Mouse (Mus musculus) urinary bladder, adult 2 months (tissue): Measurements from ENCODE around the gene Trim2. TPM values are rescaled to one million over a fixed set of nuclear protein-coding genes. Genes with fewer than 3 reads are reported as not detected.

Source experiments
- DNase-seq: peaks from one replicate; pipeline ENCODE4 v3.0.0; 2022; ENCODE audit warnings: low spot score
- polyA plus RNA-seq: library from polyadenylated mRNA; depleted of rRNA; stranded (reverse); fragments of >200 nt; gene quantifications from 2 replicates; pipeline ENCODE4 v1.2.3, GENCODE M21; 2012; rRNA removed

Trim2 gene
- polyA plus RNA-seq, 1 experiment = 6.6 TPM

- no peak for DNase-seq
Observed at GRCm38 (mm10) chr3:84136509-84136908, 170.2 kb downstream of the Trim2 start.

DNA sequence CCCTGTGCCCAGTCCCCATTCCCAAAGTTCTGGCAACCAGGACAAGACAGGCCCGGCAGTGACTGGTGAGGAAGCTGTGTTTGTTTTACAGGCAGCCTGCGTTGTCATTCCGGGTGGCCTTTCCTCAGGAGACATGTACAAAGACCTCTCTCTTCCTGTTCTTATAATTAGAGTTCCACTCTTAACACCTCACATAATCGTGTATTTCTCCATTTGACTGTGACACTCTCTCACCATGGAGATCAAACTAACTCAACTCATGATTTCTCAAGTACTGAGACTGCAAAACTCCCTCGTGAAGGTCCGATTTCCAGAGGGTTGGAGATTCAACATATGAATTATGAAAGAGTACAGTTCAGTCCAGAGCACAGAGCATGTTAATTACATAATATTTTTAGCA, 170.7 kb downstream of the Trim2 start:
- DNase-seq = no peak

GRCm38 (mm10) chr3:84135387-84135786, 171.3 kb downstream of the Trim2 start:
- DNase-seq = no peak

DNA sequence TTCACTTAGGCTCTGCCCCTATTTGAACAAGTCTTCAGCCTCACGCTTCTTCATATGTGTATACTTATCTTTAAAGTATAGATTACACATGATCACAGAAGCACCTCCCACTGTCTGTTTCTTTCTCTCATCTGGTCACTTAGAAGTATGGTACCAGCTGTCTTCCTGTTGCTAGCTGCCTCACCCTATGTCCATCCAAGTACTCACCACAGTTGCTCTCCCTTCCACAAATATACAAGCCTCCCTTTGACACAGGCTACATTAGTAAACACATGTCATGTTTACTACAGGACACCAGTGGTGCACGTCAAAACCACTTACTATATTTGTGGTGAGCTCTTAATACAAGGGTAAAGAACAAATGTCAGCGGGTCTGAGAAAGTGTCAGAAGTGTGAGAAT, 175.3 kb downstream of the Trim2 start:
- DNase-seq = no peak

DNA sequence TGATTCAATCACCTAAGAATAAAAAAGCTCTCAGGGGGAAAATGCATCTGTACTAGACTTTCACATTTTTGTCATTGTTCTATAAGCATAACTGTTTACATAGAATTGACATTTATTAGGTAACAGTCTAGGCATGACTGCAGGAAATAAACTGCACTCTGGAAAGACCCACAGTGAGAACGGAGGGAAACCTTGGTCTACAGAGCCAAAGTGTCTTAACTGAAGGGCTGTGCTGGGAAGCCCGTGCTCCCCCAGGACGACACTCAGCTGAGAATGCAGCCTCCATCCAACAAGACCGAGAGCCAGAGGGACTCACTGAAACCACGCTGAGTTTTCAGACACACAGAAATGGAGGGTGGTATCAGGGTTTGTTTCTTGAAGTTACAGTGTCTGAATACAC, 175.9 kb downstream of the Trim2 start:
- no peak for DNase-seq

GRCm38 (mm10) chr3:84128871-84129870, 177.5 kb downstream of the Trim2 start:
- no peak for DNase-seq

- DNase-seq = no peak
Observed at GRCm38 (mm10) chr3:84127431-84127830, 179.2 kb downstream of the Trim2 start.

- DNase-seq = no peak
Observed at GRCm38 (mm10) chr3:84126721-84127120, 180.0 kb downstream of the Trim2 start.

- no peak for DNase-seq
Observed at GRCm38 (mm10) chr3:84125704-84126289, 180.9 kb downstream of the Trim2 start.

DNA sequence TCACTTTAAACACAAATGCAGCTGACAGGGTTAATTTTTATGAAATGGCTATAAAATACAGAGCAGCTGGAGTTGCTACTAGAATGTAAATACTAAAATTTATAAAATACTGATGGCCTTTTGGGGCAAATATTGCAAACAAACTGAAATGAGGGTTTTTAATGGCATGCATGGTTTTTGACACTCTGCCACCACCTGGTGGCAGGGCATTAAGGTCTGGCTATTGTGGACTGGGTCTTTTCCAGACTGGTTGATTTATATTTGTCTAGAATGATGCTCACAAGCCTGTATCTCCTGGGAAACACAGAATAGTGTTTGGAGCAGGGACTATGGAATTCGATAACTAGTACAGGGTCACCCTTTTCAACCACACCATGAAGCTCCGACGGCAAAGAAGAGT, 183.2 kb downstream of the Trim2 start:
- no peak for DNase-seq

- no peak for DNase-seq
Observed at GRCm38 (mm10) chr3:84118718-84119117, 188.0 kb downstream of the Trim2 start.

DNA sequence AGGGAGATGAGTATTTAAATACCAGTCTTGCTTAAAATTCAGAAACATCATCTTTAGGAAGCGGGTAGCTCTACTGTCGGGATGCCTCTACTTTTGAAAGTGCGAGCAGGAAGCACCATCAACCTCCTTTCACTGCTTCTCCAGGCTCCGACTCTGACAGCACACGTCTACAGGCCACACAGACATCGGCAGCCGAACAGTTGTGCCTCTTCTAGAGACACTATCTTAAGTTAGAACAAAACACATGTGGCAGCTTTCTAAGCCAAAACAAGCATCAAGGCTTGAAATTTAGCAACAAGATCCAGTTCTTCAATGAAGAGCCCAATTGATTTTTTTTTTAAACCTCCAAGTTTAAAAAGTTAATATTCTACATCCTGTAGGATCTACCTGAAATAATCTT, 188.5 kb downstream of the Trim2 start:
- no peak for DNase-seq

Other genes starting within 250 kb of the Trim2 start
- 4.2 TPM in 2 replicates for gene Mnd1, start 151.1 kb downstream of the Trim2 start, polyA plus RNA-seq
- not detected in 2 replicates for gene Gm6525, start 132.8 kb downstream of the Trim2 start, polyA plus RNA-seq
- gene Fhdc1, start 173.6 kb upstream of the Trim2 start, polyA plus RNA-seq = 10.5 and 13.5 TPM in 2 replicates